In the genomic region with DNA sequence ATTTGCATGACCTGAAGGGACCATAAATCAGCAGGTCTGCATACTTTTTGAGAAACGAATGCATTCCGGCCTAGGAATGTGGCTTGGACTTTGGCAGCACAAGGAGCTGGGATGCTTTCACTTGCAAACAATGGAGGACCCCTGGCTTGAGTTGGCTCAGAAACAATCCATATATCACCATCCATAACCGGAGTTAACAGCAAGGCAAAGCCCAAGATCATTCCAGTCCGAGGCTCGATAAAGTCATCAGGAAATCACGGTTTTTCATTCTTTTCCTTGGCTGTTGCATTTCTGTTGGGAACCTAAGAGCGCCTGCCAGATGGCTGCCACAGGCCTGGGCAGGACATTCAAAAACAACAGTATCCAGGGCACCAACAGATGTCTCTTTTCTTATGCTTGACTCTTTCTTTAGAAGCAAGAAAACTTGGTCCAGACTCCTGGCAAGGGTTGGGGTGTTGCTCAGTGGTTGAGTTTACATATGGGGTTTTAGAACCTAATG, we compare ENCODE assay signal across 11 mouse cellular contexts.
DNase-seq lines count a peak whose midpoint lies in the region; ATAC-seq and TF ChIP-seq lines count a peak whose summit lies in the region.
"Had no signal": no experiment of that assay in that cellular context is flagged by ENCODE, and none has a peak within 500 bp of the region (broad histone marks: within the 10 kb centered on the region; RNA-seq: fewer than 3 reads in every experiment).

No protein-coding gene starts in this region.

- no peaks in the 10 kb centered on the region for H3K9me3 ChIP-seq in intestine, embryonic 14.5 days (ENCODE audit: control insufficient read depth, low read length)
- no peaks in the 10 kb centered on the region for H3K9me3 ChIP-seq in intestine, embryonic 15.5 days
- H3K9me3 ChIP-seq in limb, embryonic 10.5 days (replicated peaks), result no peaks in the 10 kb centered on the region
- H3K9me3 ChIP-seq: G1E had no signal

- ATAC-seq in intestine, embryonic 14.5 days (replicated peaks; ENCODE audit: low FRiP score, low TSS enrichment, low read depth), result 0 out of 2 replicates have a peak, but pooled peaks have one; percentile 38
- no peak for ATAC-seq in intestine, embryonic 15.5 days
- ATAC-seq in Patski, result peak; percentile 73

- DNase-seq in intestine, embryonic 14.5 days (ENCODE audit: low spot score), result peak; percentile 51
- DNase-seq in Muller cell, postnatal 12 days (ENCODE audit: inconsistent ontology term), result peak; percentile 93
- peak; percentile 88 for DNase-seq in Patski (ENCODE audit: low read depth, low spot score)
- peak; percentile 29 for DNase-seq in limb, embryonic 10.5 days (ENCODE audit: low spot score)
- DNase-seq in adrenal gland, adult 18-20 months (ENCODE audit: low spot score in 2 of 2), result no peak
- no peak for DNase-seq in adrenal gland, postnatal 10 days
- DNase-seq in thymus, postnatal 4 days, result no peak
- DNase-seq: heart, postnatal 4 days had no signal

- POLR2A ChIA-PET in Patski (lab: Charles Lee), result interaction anchor here (1.1 kb wide), 1 partner anchor 10 kb away, joined by 3 read pairs; no protein-coding TSS in a partner anchor

- in situ Hi-C loops in Patski (cut with MboI; ENCODE audit: low pct_unique_long_range_greater_than_20kb), result no loop called here

- no peaks in the 10 kb centered on the region for H3K36me3 ChIP-seq in intestine, embryonic 14.5 days (ENCODE audit: control insufficient read depth, insufficient read depth, low read length)
- no peaks in the 10 kb centered on the region for H3K36me3 ChIP-seq in intestine, embryonic 15.5 days
- no peaks in the 10 kb centered on the region for H3K36me3 ChIP-seq in limb, embryonic 10.5 days
- H3K36me3 ChIP-seq: G1E had no signal

- H3K4me1 ChIP-seq in intestine, embryonic 14.5 days (replicated peaks; ENCODE audit: control insufficient read depth, insufficient read depth, low read length), result peaks cover 18% of the 10 kb centered on the region
- H3K4me1 ChIP-seq in intestine, embryonic 15.5 days (replicated peaks), result peaks cover 12% of the 10 kb centered on the region; the same call in 1 of the 2 replicates
- peaks cover 29% of the 10 kb centered on the region for H3K4me1 ChIP-seq in limb, embryonic 10.5 days

- TF ChIP-seq CTCF in Patski (IDR thresholded peaks at IDR 0.05), result no peak

- H3K27ac ChIP-seq in intestine, embryonic 14.5 days (ENCODE audit: low read depth), result 0 out of 2 replicates have a peak overlapping the region, but pooled peaks have one; percentile 34
- no peak overlapping the region for H3K27ac ChIP-seq in intestine, embryonic 15.5 days
- peak overlapping the region; percentile 4 for H3K27ac ChIP-seq in limb, embryonic 10.5 days
- H3K27ac ChIP-seq: left cerebral cortex, adult 2 months had no signal

- CTCF ChIA-PET in Patski (lab: Charles Lee), result interaction anchor here (1.3 to 3.4 kb wide), 2 partner anchors 24 to 177 kb away, joined by 3 to 13 read pairs; no protein-coding TSS in a partner anchor

- no peak overlapping the region for H3K4me3 ChIP-seq in intestine, embryonic 14.5 days (ENCODE audit: low read depth, low read length)
- H3K4me3 ChIP-seq in intestine, embryonic 15.5 days (replicated peaks), result no peak overlapping the region
- H3K4me3 ChIP-seq in limb, embryonic 10.5 days, result no peak overlapping the region
- H3K4me3 ChIP-seq: left cerebral cortex, adult 2 months had no signal

- no peak overlapping the region for H3K9ac ChIP-seq in intestine, embryonic 14.5 days (ENCODE audit: low read length)
- H3K9ac ChIP-seq in intestine, embryonic 15.5 days, result no peak overlapping the region

- H3K4me2 ChIP-seq in intestine, embryonic 14.5 days (ENCODE audit: low read length), result no peak overlapping the region; the same call in 1 of the 2 replicates
- H3K4me2 ChIP-seq in intestine, embryonic 15.5 days (replicated peaks), result no peak overlapping the region

- 25% methylated on average over 7 of the region's 7 CpGs for whole genome bisulfite sequencing in intestine, embryonic 14.5 days
- WGBS in intestine, embryonic 15.5 days, result 31% methylated on average over 7 of the region's 7 CpGs
- WGBS in limb, embryonic 10.5 days, result 76% methylated on average over 7 of the region's 7 CpGs

- H3K27me3 ChIP-seq in intestine, embryonic 14.5 days (replicated peaks; ENCODE audit: control insufficient read depth, insufficient read depth, low read length), result no peaks in the 10 kb centered on the region
- no peaks in the 10 kb centered on the region for H3K27me3 ChIP-seq in intestine, embryonic 15.5 days (replicated peaks)
- no peaks in the 10 kb centered on the region for H3K27me3 ChIP-seq in Patski
- H3K27me3 ChIP-seq in limb, embryonic 10.5 days (ENCODE audit: low read depth, poor library complexity, severe bottlenecking), result no peaks in the 10 kb centered on the region

Comparison
In these comparisons a context has a peak if more than half of its experiments do, and no peak if none do; other contexts are left out.
1. DNase-seq: peak in intestine, embryonic 14.5 days (single experiment), Muller cell, postnatal 12 days (single experiment), Patski (single experiment) and limb, embryonic 10.5 days (single experiment); none in adrenal gland, adult 18-20 months (0 of 2), adrenal gland, postnatal 10 days (single experiment) and thymus, postnatal 4 days (single experiment).